Mouse (Mus musculus) embryonic stem cell, embryonic (primary cell): ENCODE results near the gene Grk6.
"Not testable (repeated sequence)": the region's sequence is repeated elsewhere in the genome, so short reads cannot be mapped to it uniquely, and the experiment has no call there.

Experiments used
- CTCF ChIA-PET, 4 experiments: fragments of 300-600 bp in 2 of 4; fragments of 350-600 bp in 2 of 4; sonication (Branson Sonifier 250); formaldehyde crosslinking; loops; one replicate each; lab custom pipeline; 2022; ENCODE audit warnings: inconsistent platforms in 2 of 4; lab: Charles Lee
- POLR2A ChIA-PET, 4 experiments: fragments of 300-600 bp in 2 of 4; fragments of 350-600 bp in 2 of 4; sonication (Branson Sonifier 250); formaldehyde crosslinking; loops; one replicate each; lab custom pipeline; 2022; ENCODE audit warnings: antibody characterized with exemption in 4 of 4, inconsistent platforms in 1 of 4; lab: Charles Lee

Gene Grk6

DNA sequence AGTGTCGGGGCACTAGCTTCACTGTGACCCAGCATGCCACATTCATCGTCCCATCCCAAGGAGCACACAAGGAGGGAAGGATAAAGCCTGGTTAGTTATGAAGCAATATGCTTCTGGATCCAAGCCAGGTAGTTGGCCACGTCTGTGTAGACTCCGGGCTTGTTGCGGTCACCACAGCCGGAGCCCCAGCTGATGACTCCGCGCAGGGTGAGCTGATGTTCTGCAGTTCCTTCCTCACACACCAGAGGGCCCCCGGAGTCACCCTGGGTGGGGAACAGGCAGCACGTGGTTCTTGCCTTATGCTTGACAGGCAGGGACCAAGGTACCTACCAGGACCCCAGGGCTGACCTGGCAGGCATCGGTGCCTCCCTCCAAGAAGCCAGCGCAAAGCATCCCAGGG lies 26.9 kb upstream of the Grk6 start:
- CTCF ChIA-PET, result interaction anchor here (0.5 to 4.9 kb wide), 44 partner anchors 8 to 505 kb away, joined by 3 to 40 read pairs (median 4); partner anchors contain the start of genes Ddx41 (in 2 of the 4), F12 (in 1 of the 4), Grk6 (in 1 of the 4) and Pcbd2 (in 1 of the 4)
- POLR2A ChIA-PET, result interaction anchor here in 3 of 4 experiments (0.7 to 2.2 kb wide), 13 partner anchors 9 to 96 kb away, joined by 3 to 15 read pairs (median 3); partner anchors contain the start of genes Grk6 (in 1 of the 3) and Pdlim7 (in 1 of the 3)

- ChIA-PET CTCF (interaction anchor here (0.6 to 4.9 kb wide), 10 partner anchors 9 to 98 kb away, joined by 3 to 40 read pairs (median 4); no protein-coding TSS in a partner anchor), POLR2A (interaction anchor here in 3 of 4 experiments (0.5 to 2.2 kb wide), 5 partner anchors 10 to 654 kb away, joined by 3 to 15 read pairs (median 4); partner anchors contain the start of gene Grk6 (in 1 of the 3))
Measured at GRCm38 (mm10) chr13:55419142-55419541, 25.7 kb upstream of the Grk6 start.

DNA sequence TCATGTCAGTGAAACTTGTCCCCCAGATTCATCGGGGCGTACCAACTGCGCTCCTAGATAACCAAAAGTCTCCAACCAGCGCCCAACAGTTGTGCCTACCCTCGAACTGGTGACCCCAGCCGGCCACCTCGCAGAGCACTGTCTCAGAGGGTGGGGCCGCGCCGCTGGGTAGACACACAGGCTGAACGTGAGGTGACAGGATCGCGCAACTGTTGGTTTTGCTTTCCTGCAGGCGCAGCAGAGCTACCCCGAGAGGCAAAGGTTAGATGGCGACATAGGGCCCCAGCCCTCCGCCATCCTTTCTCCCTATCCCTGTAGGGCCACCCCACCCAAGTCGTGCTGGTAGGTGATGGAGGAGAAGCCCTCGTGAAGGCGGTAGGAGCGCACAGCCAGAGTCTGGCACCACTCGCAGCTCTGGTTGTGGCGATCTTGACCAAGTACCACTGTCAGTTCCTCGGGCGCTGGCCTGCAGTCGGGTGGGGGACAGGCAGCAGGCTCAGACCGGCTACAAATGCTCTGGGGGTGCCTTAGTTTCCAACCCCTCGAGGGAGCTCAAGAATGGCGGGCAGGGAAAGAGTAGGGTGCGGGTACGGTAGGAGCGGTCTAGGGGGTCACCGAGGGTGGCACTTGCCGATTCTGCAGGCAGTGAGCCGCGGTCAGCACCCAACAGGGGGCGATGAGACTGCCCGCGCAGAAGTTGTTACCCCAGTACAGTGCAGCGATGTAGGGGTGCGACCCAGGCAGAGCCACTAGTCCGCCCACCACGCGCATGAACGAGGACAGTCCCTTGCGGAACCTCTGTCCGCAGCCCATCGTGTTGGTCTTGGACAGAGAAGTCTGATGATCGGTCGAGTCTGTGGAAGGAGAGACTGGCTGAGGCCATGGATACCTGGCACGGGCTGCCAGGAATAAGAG lies 24.6 kb upstream of the Grk6 start:
- CTCF ChIA-PET, result interaction anchor here (0.5 to 4.9 kb wide), 20 partner anchors 9 to 358 kb away, joined by 3 to 40 read pairs (median 4); partner anchors contain the start of genes Grk6 (in 1 of the 4) and Prr7 (in 1 of the 4)
- POLR2A ChIA-PET, result interaction anchor here in 3 of 4 experiments (0.5 to 2.3 kb wide), 11 partner anchors 8 to 223 kb away, joined by 3 to 11 read pairs (median 3); partner anchors contain the start of genes Grk6 (in 2 of the 3) and Prr7 (in 1 of the 3)

- ChIA-PET POLR2A (interaction anchor here in 3 of 4 experiments (1.0 to 2.3 kb wide), 7 partner anchors 13 to 51 kb away, joined by 3 to 11 read pairs (median 4); partner anchors contain the start of gene Grk6 (in 3 of the 3)), CTCF (interaction anchor here (0.5 to 4.9 kb wide), 18 partner anchors 16 to 359 kb away, joined by 3 to 40 read pairs (median 4); partner anchors contain the start of genes Grk6 (in 1 of the 4) and Prr7 (in 1 of the 4))
Measured at GRCm38 (mm10) chr13:55420933-55421800, 23.7 kb upstream of the Grk6 start.

- POLR2A ChIA-PET, result interaction anchor here in 1 of 4 experiments (1.8 kb wide), 1 partner anchor 18 kb away, joined by 5 read pairs; the partner anchor contains the start of gene Grk6
Measured at GRCm38 (mm10) chr13:55426613-55427012, 18.3 kb upstream of the Grk6 start, which contains the start of gene F12. F12 (minus strand) TSS chr13:55426793.

GRCm38 (mm10) chr13:55429226-55429888 lies 15.5 kb upstream of the Grk6 start:
- POLR2A ChIA-PET, result interaction anchor here in 2 of 4 experiments (0.8 to 2.3 kb wide), 8 partner anchors 10 to 264 kb away, joined by 3 to 10 read pairs (median 4); partner anchors contain the start of genes Grk6 (in 2 of the 2) and B230219D22Rik (in 1 of the 2)
- CTCF ChIA-PET, result interaction anchor here in 1 of 4 experiments (1.0 kb wide), 1 partner anchor 11 kb away, joined by 4 read pairs; no protein-coding TSS in a partner anchor

More at GRCm38 (mm10) chr13:55426613-55427012, 18.3 kb upstream of the Grk6 start, which contains the start of gene F12:
- CTCF ChIA-PET, result interaction anchor here in 1 of 4 experiments (1.9 kb wide), 1 partner anchor 9 kb away, joined by 6 read pairs; no protein-coding TSS in a partner anchor

GRCm38 (mm10) chr13:55430566-55430965 lies 14.3 kb upstream of the Grk6 start:
- ChIA-PET POLR2A (interaction anchor here in 2 of 4 experiments (1.1 to 2.3 kb wide), 5 partner anchors 14 to 103 kb away, joined by 3 to 10 read pairs (median 4); partner anchors contain the start of gene Grk6 (in 2 of the 2)), CTCF (interaction anchor here in 1 of 4 experiments (0.6 kb wide), 1 partner anchor 48 kb away, joined by 7 read pairs; no protein-coding TSS in a partner anchor)

- ChIA-PET POLR2A (interaction anchor here in 2 of 4 experiments (0.7 to 2.1 kb wide), 3 partner anchors 10 to 13 kb away, joined by 3 to 9 read pairs (median 5); partner anchors contain the start of gene Grk6 (in 2 of the 2)), CTCF (interaction anchor here in 1 of 4 experiments (0.6 kb wide), 1 partner anchor 65 kb away, joined by 3 read pairs; no protein-coding TSS in a partner anchor)
Measured at GRCm38 (mm10) chr13:55431889-55432685, 12.8 kb upstream of the Grk6 start.

DNA sequence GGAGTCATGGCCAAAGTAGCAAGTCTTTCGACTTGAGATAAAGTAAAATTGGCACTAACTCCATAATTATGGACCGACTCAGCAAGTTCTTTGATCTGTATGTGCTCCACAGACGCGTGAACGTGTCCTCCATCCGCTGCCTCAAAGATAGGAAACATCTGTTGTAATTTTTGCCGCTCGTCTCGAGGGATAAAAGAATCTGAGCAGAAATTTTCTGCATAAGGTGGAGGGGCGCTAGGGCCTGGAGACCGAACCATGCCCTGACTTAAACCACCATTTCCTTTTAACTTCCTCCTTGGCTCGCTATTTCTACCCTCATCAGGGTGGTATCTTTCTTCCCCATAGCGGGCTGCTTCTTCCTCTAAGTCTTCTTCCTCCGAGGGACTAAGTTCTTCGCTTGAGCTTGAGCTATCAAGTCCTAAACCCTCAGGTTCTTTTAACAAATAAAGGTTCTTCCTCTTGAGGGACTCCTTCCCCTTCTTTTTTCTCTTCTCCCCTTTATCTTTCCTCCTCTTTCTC lies 7.7 kb upstream of the Grk6 start:
- CTCF ChIA-PET, result interaction anchor here in 1 of 4 experiments (0.7 kb wide), 1 partner anchor 256 kb away, joined by 3 read pairs; the partner anchor contains the start of gene B230219D22Rik
- POLR2A ChIA-PET, result not testable (repeated sequence)

DNA sequence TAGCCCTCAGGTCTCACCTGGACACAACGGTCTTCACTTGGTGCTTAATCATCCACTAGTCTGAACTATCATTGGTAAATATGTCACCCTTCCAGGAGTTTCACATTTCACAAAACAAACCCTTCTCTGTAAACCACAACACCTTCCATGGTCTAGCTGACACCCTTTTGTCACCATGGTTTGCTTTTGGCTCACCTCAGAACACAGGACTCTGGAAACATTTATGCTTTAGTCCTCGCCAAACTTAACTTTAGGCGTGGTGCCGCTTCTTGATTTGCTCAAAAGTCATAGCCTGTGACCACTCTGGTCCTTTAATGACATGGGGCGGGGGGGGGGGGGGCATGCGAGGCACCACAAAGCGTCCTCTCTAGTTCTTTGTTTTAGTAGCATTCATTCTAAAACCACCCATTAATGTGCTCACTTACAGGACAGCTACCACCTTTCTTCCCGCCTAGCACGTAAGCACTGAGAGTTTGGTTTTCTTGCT lies 1.0 kb upstream of the Grk6 start:
- ChIA-PET POLR2A (interaction anchor here in 3 of 4 experiments (0.7 to 8.3 kb wide), 19 partner anchors 10 to 1422 kb away, joined by 3 to 74 read pairs (median 5); partner anchors contain the start of genes Mxd3 (in 2 of the 3), Prr7 (in 2 of the 3), Pfn3 (in 1 of the 3) and Simc1 (in 1 of the 3)), CTCF (interaction anchor here in 2 of 4 experiments (0.6 to 1.6 kb wide), 3 partner anchors 26 to 919 kb away, joined by 4 to 8 read pairs (median 5); no protein-coding TSS in a partner anchor)

DNA sequence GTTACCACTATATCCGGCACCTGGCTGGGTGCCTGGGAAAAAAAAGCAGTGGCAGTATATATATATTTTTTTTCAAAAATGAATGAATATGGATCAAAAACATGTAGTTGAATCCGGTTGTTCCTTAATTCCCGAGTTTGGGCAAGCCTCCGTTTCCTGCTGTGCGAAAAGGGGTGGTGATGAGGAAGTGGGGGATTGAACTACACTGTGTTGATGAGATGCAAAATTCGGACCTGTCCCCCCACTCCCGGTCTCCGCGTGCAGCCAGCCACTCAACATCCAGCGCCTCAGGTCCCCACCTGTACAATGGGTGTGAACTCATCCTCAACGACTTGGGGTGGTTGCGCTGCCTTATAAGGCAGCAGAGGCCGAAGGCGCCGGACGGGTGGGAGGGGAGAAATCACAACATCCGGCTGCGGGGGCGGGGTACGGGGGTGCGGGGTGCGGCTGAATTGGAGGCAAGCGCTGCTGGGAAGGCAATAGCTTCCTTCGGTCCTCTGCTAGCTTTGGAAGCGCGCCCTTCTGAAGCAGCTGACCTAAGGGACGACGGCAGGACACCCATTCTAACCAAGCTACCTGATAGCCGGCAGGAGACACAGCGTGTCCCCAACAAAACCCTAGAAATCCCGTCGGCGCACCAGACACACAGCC lies 461 bp upstream of the Grk6 start:
- POLR2A ChIA-PET, result interaction anchor here (0.6 to 8.3 kb wide), 71 partner anchors 9 to 1423 kb away, joined by 3 to 74 read pairs (median 4); partner anchors contain the start of genes Mxd3 (in 2 of the 4), Prr7 (in 2 of the 4), B230219D22Rik (in 1 of the 4) and Caml (in 1 of the 4)

DNA sequence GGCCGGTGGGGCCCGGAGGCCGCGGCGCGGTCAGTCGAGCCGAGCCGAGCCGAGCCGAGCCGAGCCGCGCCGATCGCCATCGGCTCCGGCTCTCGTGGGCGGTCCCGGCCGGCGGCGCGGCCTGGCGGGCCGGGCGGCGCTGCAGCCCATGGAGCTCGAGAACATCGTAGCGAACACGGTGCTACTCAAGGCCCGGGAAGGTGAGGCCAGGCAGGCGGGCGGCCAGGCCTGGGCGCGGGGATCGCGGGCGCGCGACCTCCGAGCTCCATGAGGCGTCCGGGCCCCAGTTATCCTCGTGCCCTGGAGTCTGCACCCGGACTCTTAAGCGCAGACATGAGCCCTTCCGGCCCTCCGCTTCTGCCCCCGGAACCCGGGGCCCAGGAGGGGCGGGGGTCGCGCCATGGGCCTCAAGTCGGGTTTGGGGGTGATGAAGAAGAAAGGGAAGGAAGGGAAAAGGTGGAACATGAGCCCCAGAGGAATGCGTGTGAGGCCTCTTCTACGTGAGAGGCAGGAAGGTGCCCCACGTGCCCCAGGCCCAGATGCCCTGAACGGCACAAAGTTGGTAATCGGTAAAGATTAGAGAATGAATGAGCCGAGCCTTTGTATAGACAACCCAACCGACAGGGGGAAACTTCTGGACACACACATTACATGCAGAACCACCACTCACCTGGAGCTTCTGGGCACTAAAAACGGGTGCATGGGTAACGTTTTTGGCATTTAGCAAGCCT lies 654 bp downstream of the Grk6 start:
- ChIA-PET CTCF (interaction anchor here in 3 of 4 experiments (0.5 to 1.6 kb wide), 10 partner anchors 16 to 182 kb away, joined by 3 to 10 read pairs (median 4); partner anchors contain the start of gene Ddx41 (in 1 of the 3)), POLR2A (interaction anchor here (0.6 to 8.3 kb wide), 66 partner anchors 8 to 988 kb away, joined by 3 to 74 read pairs (median 4); partner anchors contain the start of genes Prr7 (in 2 of the 4), B230219D22Rik (in 1 of the 4), Caml (in 1 of the 4) and Ddx41 (in 1 of the 4))

More for the DNA sequence above, 461 bp upstream of the Grk6 start:
- CTCF ChIA-PET, result interaction anchor here in 3 of 4 experiments (0.5 to 1.6 kb wide), 18 partner anchors 17 to 919 kb away, joined by 3 to 10 read pairs (median 4); partner anchors contain the start of genes Ddx41 (in 1 of the 3), Mxd3 (in 1 of the 3) and Sncb (in 1 of the 3)
